Mouse (Mus musculus): Measurements from ENCODE around the gene Nfkbiz. TPM values are rescaled to one million over a fixed set of nuclear protein-coding genes. Genes with fewer than 3 reads are reported as not detected.
"Not testable (repeated sequence)": the region's sequence is repeated elsewhere in the genome, so short reads cannot be mapped to it uniquely, and the experiment has no call there.

Gene Nfkbiz
- total and polyA plus RNA-seq, 2 experiments, result 3.7 to 4.1 TPM

GRCm38 (mm10) chr16:55838129-55838509 is 580 bp downstream of the Nfkbiz start:
- Histone ChIP-seq H3K79me2 (ENCODE audit: control insufficient read depth, insufficient read depth, low read length) (no peaks in the 10 kb centered on the region), H3K27ac (replicated peaks; ENCODE audit: insufficient read depth, low read depth, low read length) (peak overlapping the region; percentile 65; the same call in 1 of the 2 replicates), H3K4me1 (ENCODE audit: control insufficient read depth, insufficient read depth, low read length) (peaks cover 2% of the 10 kb centered on the region; the same call in 1 of the 2 replicates), H3K9ac (ENCODE audit: low read depth, low read length) (peak overlapping the region; percentile 74), H3K4me3 (ENCODE audit: insufficient read depth, low read depth, low read length) (peak overlapping the region; percentile 75), H3K36me3 (ENCODE audit: control insufficient read depth, insufficient read depth, low read length) (no peaks in the 10 kb centered on the region), H3K27me3 (ENCODE audit: control insufficient read depth, insufficient read depth, low read length) (no peaks in the 10 kb centered on the region)
- WGBS, result 13% methylated on average over 3 of the region's 3 CpGs
- DNase-seq (ENCODE audit: extremely low read depth, low read depth, low spot score), result no peak
- TF ChIP-seq CTCF (IDR thresholded peaks at IDR 0.05; ENCODE audit: low read depth, low read length) (no peak), POLR2A (IDR thresholded peaks at IDR 0.05; ENCODE audit: extremely low read depth, insufficient read depth, low read length) (no peak)

DNA sequence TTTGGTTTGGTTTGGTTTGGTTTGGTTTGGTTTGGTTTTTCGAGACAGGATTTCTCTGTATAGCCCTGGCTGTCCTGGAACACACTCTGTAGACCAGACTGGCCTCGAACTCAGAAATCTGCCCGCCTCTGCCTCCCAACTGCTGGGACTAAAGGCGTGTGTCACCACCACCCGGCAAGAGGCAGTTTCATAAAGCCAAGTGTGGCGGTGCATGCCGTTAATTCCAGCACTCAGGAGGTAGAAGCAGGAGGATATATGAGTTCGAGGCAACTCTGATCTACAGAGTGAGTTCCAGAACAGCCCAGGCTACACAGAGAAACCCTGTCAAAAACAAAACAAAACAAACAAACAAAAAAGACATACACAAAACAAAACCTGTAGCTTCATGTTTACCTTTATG is 1.0 kb downstream of the Nfkbiz start:
- H3K4me1 ChIP-seq (ENCODE audit: control insufficient read depth, insufficient read depth, low read length); H3K27me3 ChIP-seq (ENCODE audit: control insufficient read depth, insufficient read depth, low read length); H3K79me2 ChIP-seq (ENCODE audit: control insufficient read depth, insufficient read depth, low read length); DNase-seq (ENCODE audit: extremely low read depth, low read depth, low spot score); H3K4me3 ChIP-seq (ENCODE audit: insufficient read depth, low read depth, low read length); H3K9ac ChIP-seq (ENCODE audit: low read depth, low read length); H3K36me3 ChIP-seq (ENCODE audit: control insufficient read depth, insufficient read depth, low read length); H3K27ac ChIP-seq (replicated peaks; ENCODE audit: insufficient read depth, low read depth, low read length): not testable (repeated sequence)
- WGBS, result 92% methylated on average over 8 of the region's 8 CpGs

GRCm38 (mm10) chr16:55837168-55837567 is 1.5 kb downstream of the Nfkbiz start:
- Histone ChIP-seq H3K9ac (ENCODE audit: low read depth, low read length) (no peak overlapping the region), H3K36me3 (ENCODE audit: control insufficient read depth, insufficient read depth, low read length) (no peaks in the 10 kb centered on the region), H3K4me1 (ENCODE audit: control insufficient read depth, insufficient read depth, low read length) (peaks cover 6% of the 10 kb centered on the region), H3K79me2 (ENCODE audit: control insufficient read depth, insufficient read depth, low read length) (no peaks in the 10 kb centered on the region), H3K4me3 (ENCODE audit: insufficient read depth, low read depth, low read length) (no peak overlapping the region), H3K27me3 (ENCODE audit: control insufficient read depth, insufficient read depth, low read length) (no peaks in the 10 kb centered on the region), H3K27ac (replicated peaks; ENCODE audit: insufficient read depth, low read depth, low read length) (no peak overlapping the region)
- TF ChIP-seq CTCF (IDR thresholded peaks at IDR 0.05; ENCODE audit: low read depth, low read length) (no peak), POLR2A (IDR thresholded peaks at IDR 0.05; ENCODE audit: extremely low read depth, insufficient read depth, low read length) (no peak)
- 70% methylated on average over 2 of the region's 2 CpGs for WGBS
- DNase-seq (ENCODE audit: extremely low read depth, low read depth, low spot score), result no peak

GRCm38 (mm10) chr16:55835798-55836197 is 2.9 kb downstream of the Nfkbiz start:
- Histone ChIP-seq H3K79me2 (ENCODE audit: control insufficient read depth, insufficient read depth, low read length) (no peaks in the 10 kb centered on the region), H3K36me3 (ENCODE audit: control insufficient read depth, insufficient read depth, low read length) (no peaks in the 10 kb centered on the region), H3K9ac (ENCODE audit: low read depth, low read length) (no peak overlapping the region), H3K27me3 (ENCODE audit: control insufficient read depth, insufficient read depth, low read length) (no peaks in the 10 kb centered on the region), H3K27ac (replicated peaks; ENCODE audit: insufficient read depth, low read depth, low read length) (no peak overlapping the region), H3K4me1 (ENCODE audit: control insufficient read depth, insufficient read depth, low read length) (peaks cover 13% of the 10 kb centered on the region), H3K4me3 (ENCODE audit: insufficient read depth, low read depth, low read length) (no peak overlapping the region)
- DNase-seq (ENCODE audit: extremely low read depth, low read depth, low spot score), result no peak
- TF ChIP-seq POLR2A (IDR thresholded peaks at IDR 0.05; ENCODE audit: extremely low read depth, insufficient read depth, low read length) (no peak), CTCF (IDR thresholded peaks at IDR 0.05; ENCODE audit: low read depth, low read length) (no peak)

DNA sequence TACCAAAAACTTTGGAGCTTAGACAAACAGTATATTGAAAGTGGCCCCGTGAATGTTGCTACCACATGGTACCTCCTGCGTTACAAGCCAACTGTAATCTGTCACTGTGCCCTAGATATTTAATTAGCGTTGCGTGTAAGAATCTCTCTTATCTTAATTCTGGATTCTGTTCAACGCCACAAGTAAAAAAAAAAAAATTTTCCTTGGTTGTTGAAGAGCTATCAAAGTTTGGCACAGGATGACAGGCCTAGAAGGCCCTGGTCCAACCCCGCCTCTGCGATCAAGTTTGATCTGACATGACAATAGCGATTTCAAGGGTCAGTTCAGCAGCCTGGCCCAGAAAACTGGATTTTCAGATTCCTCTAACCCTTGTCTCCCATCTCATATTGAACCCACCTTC is 6.1 kb downstream of the Nfkbiz start:
- TF ChIP-seq CTCF (IDR thresholded peaks at IDR 0.05; ENCODE audit: low read depth, low read length), result no peak
- no peak for TF ChIP-seq POLR2A (IDR thresholded peaks at IDR 0.05; ENCODE audit: extremely low read depth, insufficient read depth, low read length)

GRCm38 (mm10) chr16:55832040-55832439 is 6.7 kb downstream of the Nfkbiz start:
- Histone ChIP-seq H3K4me3 (ENCODE audit: insufficient read depth, low read depth, low read length) (no peak overlapping the region), H3K4me1 (ENCODE audit: control insufficient read depth, insufficient read depth, low read length) (peaks cover 13% of the 10 kb centered on the region), H3K27ac (replicated peaks; ENCODE audit: insufficient read depth, low read depth, low read length) (no peak overlapping the region), H3K9ac (ENCODE audit: low read depth, low read length) (no peak overlapping the region), H3K79me2 (ENCODE audit: control insufficient read depth, insufficient read depth, low read length) (peaks cover 2% of the 10 kb centered on the region; the same call in 1 of the 2 replicates), H3K27me3 (ENCODE audit: control insufficient read depth, insufficient read depth, low read length) (no peaks in the 10 kb centered on the region), H3K36me3 (ENCODE audit: control insufficient read depth, insufficient read depth, low read length) (no peaks in the 10 kb centered on the region)
- TF ChIP-seq CTCF (IDR thresholded peaks at IDR 0.05; ENCODE audit: low read depth, low read length) (no peak), POLR2A (IDR thresholded peaks at IDR 0.05; ENCODE audit: extremely low read depth, insufficient read depth, low read length) (no peak)
- WGBS, result 93% methylated on average over 6 of the region's 6 CpGs
- DNase-seq (ENCODE audit: extremely low read depth, low read depth, low spot score), result no peak

More for the DNA sequence above, 6.1 kb downstream of the Nfkbiz start:
- H3K4me3 ChIP-seq (ENCODE audit: insufficient read depth, low read depth, low read length), result no peak overlapping the region
- WGBS, result 30% methylated on average over 8 of the region's 8 CpGs
- H3K79me2 ChIP-seq (ENCODE audit: control insufficient read depth, insufficient read depth, low read length), result peaks cover 2% of the 10 kb centered on the region; the same call in 1 of the 2 replicates
- no peaks in the 10 kb centered on the region for H3K27me3 ChIP-seq (ENCODE audit: control insufficient read depth, insufficient read depth, low read length)
- no peaks in the 10 kb centered on the region for H3K36me3 ChIP-seq (ENCODE audit: control insufficient read depth, insufficient read depth, low read length)
- DNase-seq (ENCODE audit: extremely low read depth, low read depth, low spot score), result peak; percentile 79
- no peak overlapping the region for H3K9ac ChIP-seq (ENCODE audit: low read depth, low read length)
- peaks cover 13% of the 10 kb centered on the region for H3K4me1 ChIP-seq (ENCODE audit: control insufficient read depth, insufficient read depth, low read length)
- no peak overlapping the region for H3K27ac ChIP-seq (replicated peaks; ENCODE audit: insufficient read depth, low read depth, low read length)

All from liver, adult 2 months (tissue).